Mouse (Mus musculus) right cerebral cortex, postnatal 25 days (tissue): Measurements from ENCODE around the gene Igfbp4.
A peak's percentile ranks its signal among the peaks of the same experiment; 100 is the strongest.

Experiments
- DNase-seq: peaks from one replicate; pipeline ENCODE4 v3.0.0; 2022

The Igfbp4 gene

DNA sequence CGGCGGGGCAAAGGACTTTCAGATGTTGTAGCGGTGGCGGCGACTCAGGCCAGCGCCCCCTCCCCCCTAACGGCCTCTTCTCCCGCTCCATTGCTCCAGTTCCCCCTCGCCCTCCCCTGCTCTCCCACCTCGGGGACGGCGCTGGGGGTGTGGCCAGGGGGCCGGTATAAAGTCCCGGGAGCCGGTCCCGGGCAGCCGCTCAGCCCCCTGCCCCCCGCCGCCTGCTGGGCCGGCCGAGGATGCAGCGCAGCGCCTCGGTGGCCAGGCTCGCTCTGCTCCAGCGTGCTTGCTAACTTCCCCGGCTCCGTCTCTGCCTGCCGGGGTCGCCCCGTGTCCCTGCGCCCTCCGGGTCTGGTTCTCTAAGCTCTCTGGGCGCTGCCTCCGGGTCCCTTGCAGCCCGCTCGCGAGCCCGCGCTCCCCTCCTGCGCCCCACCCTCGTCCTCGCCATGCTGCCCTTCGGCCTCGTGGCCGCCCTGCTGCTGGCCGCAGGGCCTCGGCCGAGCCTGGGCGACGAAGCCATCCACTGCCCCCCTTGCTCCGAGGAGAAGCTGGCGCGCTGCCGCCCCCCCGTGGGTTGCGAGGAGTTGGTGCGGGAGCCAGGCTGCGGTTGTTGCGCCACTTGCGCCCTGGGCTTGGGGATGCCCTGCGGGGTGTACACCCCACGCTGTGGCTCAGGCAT, at the start of gene Igfbp4:
TSS of gene Igfbp4 (plus strand) at position 194 of the 679 bp plus-strand sequence.
- peak; percentile 45 for DNase-seq

GRCm38 (mm10) chr11:98995987-98996386, 45.1 kb upstream of the Igfbp4 start:
- DNase-seq, result no peak

DNA sequence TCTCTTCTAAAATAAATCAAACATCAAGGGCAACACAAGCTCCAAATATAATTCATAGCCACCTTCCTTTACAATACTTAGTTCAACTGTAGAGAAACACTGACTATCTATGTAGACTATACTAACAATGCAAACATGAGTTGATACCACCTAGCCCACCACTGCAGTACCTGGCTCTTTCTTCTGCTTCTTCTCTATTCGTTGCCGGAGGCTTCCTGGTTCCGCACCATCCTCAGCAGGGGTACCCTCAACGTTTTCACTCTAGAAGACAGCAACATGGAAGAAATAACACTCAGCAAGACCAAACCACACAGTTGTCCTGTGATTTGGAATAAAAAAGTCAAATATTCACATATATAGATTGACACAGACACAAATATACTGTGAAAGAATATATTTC, 43.4 kb upstream of the Igfbp4 start:
- DNase-seq, result no peak

- DNase-seq, result no peak
Measured at GRCm38 (mm10) chr11:98998776-98999175, 42.3 kb upstream of the Igfbp4 start.

GRCm38 (mm10) chr11:98999243-98999642, 41.8 kb upstream of the Igfbp4 start:
- no peak for DNase-seq

GRCm38 (mm10) chr11:99006788-99007187, 34.3 kb upstream of the Igfbp4 start:
- no peak for DNase-seq

DNA sequence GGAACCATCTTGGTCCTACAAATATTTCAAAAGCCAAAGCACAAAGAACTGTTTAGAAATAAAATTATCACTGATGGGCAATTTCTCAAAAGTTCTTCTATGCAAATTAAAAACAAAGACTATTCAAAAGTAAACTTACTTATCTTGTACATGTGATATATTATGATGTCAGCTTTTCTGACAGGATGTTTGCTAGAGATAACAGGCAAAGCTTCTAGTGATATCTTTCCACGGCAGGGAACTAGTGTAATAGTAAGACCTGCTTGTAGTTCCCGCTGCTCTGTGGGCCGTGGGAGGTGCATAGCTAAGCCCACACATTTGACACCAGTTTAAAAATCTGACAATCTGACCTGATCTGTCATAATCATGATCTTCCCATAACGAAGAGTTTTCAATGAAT, 30.9 kb upstream of the Igfbp4 start:
- DNase-seq, result no peak

- DNase-seq, result no peak
Measured at GRCm38 (mm10) chr11:99010706-99011105, 30.3 kb upstream of the Igfbp4 start.

- no peak for DNase-seq
Measured at GRCm38 (mm10) chr11:99013856-99014255, 27.2 kb upstream of the Igfbp4 start.

DNA sequence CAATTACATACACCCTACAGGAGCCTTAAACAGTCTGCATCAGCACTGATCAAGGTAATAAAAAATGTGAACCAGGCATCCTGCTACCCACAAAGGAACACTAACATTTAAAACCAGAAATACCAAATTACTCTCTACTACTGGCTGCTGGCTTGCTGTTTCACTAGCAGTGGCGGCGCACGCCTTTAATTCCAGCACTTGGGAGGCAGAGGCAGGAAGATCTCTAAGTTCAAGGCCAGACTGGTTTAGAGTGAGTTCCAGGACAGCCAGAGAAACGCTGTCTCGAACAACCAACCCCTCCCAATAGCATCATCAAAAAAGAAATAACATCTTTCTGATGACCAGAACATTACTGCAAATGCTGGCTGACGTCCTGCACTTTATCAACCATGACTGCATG, 21.2 kb upstream of the Igfbp4 start:
- no peak for DNase-seq

- no peak for DNase-seq
Measured at GRCm38 (mm10) chr11:99022384-99022933, 18.6 kb upstream of the Igfbp4 start.

- no peak for DNase-seq
Measured at GRCm38 (mm10) chr11:99023094-99023493, 17.9 kb upstream of the Igfbp4 start.

DNA sequence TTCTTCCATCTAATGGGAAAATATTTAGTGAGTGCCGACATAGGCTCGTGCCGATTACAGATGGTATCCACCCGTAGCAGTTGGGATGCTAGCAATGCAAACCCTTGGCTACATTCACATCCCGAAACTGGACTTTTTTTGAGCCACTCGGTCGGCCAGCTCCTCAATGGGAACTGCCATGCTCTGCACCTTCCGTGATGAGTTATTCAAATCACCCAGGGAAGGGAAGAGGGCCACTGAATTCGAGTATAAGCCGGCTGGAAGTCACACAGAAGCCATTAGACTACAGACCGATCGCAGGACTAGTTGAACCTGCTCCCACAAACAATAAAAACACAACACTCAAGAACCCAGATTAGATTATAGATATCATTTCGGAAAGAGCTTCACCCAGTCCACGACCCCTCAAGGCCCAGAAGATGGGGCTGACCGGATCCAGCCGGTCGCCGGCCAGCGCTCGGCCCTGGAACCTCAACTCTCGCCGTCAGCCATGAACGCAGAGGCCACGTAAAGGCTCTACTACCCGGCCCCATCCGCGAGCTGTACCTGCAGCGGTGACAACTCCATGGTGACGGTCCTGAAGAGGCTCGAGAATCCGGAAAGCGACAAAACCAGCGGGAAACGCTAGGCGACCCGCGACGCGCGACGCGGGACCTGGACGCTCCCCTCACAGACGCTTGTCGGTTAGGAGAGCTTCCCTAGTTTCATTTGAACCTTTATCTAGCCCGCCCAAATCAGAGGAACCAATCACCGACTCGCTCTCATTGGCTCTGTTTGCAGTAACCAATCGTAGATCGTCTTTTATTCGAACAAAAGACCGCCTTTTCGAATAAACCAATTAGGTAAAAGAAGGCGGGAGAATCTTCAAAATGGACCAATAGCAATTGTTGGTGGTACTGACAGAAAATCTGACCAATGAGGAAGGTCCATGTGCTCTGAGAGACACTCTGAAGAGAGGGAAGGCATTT, 17.3 kb upstream of the Igfbp4 start, which contains the start of gene Top2a:
TSS of gene Top2a (minus strand) at position 690 of the 968 bp plus-strand sequence.
- peak; percentile 91 for DNase-seq

DNA sequence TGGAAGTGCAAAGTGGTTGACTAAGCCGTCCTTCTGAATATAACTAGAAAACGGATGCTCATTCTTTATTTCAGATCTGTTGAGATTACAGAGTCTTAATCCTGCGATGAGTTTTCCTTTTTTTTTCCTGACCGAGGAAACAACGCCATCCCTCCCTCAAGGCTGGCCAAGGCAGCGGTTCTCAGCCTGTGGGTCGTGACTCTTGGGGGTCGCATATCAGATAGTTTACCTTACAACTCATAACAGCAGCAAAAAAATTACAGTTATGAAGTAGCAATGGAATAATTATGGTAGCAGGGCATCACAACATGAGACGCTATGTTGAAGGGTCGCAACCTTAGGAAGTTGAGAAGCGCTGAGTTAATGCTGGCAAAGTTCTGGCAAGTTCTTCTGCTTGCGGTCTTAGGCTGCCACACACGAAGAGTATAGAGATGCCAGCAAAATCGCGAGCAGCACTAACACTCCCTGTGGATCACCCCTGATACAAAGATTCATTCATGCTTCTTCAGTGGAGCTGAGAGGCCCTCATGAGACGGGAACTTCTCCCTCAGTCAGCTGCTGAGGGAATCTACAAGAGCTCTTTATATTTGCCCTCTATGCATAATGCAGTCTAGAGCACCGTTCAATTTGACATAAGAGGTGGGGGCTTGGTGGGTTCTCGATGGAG, 16.4 kb upstream of the Igfbp4 start:
- DNase-seq, result no peak

- DNase-seq, result no peak
Measured at GRCm38 (mm10) chr11:99025878-99026277, 15.2 kb upstream of the Igfbp4 start.

DNA sequence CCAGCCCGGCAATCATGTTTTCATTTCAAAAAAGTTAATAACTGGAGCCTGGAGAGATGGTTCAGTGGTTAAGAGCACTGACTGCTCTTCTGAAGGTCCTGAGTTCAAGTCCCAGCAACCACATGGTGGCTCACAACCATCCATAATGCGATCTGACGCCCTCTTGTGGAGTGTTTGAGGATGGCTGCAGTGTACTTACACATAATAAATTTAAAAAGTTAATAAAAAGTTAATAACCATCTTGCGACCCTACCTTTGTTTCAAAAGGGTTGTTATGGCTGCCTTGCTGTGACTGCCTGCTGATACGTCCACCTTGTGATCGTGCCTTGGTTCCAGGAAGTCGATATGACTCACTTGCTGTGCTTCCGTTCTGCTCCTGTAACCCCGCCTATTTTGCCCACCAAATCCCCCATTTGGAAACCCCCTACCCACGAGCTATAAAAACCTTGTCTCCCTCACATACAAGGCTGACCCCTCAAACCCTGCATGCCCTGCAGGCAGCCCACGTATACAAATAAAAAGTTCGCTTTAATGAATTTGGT, 14.1 kb upstream of the Igfbp4 start:
- DNase-seq, result no peak

DNA sequence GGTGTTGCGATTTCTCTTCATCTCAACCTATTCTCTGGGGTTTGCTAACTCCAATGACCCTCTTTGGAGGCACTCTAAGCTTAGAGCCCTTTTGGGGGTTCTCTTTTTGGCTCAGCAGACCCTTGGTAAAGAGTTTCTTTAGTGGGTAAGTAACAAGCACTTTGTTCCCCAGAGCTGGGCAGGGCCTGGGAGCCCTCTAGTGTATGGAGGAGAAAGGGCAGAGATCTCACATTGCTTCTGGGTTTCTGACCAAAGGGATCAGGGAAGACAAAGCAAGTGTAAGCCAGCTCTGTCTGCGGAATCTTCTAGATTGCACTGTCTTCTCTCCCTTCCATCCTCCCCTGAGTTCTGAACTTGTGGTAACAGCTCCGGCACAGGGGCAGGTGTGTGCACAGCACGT, 5.7 kb upstream of the Igfbp4 start:
- no peak for DNase-seq

DNA sequence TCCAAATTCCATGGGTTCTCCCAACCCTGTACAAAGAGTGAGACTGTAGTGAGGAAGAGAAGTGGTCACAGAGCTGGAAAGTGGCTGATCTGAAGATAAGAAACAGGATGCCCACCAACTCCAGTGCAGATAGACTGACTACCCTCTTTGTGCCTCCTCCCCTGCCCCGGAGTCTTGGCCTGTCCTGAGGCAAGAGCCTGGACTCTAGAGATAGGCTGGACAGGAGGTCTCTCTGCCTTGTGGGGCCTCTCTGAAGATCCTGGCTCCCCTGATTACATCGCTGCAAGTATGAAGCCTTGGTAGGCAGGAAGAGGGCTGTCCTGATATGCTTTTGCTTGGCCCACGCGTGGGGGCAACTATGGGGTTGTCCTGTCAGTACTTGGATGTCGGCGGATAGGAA, 4.8 kb upstream of the Igfbp4 start:
- DNase-seq, result no peak

DNA sequence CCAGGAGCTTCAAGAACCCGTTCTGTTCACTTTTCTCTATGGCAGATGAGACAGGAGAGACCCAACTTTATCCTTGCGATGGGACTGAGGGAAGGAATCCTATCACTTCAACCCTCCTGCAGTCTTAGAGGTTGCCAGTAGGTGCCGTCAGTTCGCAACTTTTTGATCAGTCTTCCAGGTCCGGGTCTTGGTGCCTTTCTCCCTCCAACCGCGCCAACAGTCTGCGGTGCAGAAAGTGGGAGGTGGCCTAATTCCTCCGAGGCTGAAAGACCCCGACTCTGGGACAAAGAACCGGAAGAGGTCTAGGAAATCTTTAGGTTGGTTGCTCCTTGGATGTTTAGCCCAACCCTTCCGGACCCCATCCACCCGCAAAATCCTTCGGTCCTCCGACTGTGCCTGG, 1.3 kb upstream of the Igfbp4 start:
- DNase-seq, result peak; percentile 74

DNA sequence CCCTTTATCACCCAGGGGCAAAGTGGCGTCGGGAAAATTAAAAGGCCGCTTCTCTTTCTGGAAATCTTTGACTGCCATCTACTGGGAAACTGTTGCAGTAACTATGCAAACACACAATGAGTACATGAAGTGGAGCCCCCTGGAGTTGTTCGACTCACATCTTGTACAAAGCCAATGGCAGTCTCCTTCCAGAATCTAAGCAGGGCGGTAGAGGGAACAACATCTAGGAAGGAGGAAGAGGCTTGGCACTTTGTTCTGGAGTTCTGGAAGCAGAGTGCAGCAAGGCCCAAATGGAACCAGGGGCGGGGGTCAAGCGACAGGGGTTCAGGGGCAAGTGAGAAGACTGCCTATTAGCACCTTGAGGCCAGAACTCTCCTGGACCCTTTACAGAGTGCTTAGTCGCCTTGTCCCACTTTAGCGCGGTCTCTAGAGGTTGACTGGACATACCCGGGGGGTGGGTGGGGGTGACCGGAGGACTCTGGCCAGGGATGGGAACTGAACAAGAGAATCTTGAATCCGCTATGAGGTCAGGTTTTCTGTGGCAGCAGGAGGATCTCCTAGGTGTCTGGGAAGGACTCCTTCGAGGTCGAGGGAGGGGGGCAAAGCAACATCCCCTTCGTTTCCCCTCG, 584 bp upstream of the Igfbp4 start:
- DNase-seq, result no peak

GRCm38 (mm10) chr11:99041841-99042780, 1.1 kb downstream of the Igfbp4 start:
- DNase-seq, result no peak
